Mouse (Mus musculus): ENCODE results near the gene Zbtb7a. TPM values are rescaled to one million over a fixed set of nuclear protein-coding genes. Genes with fewer than 3 reads are reported as not detected.
A peak's percentile ranks its signal among the peaks of the same experiment; 100 is the strongest.

Gene Zbtb7a
- total RNA-seq (2014; fragmentation: Nextera tagmentation) (27.7 and 31.1 TPM in 2 replicates), total RNA-seq (2017) (6.4 and 7.1 TPM in 2 replicates), polyA plus RNA-seq (2012) (75.7 and 79.1 TPM in 2 replicates)

- DNase-seq (ENCODE audit: low spot score) (peak; percentile 67), ATAC-seq (ENCODE audit: extremely low read depth, insufficient number of reproducible peaks, low FRiP score, poor library complexity, severe bottlenecking) (no peak)
- Histone ChIP-seq H3K4me1 (ENCODE audit: insufficient read depth, low read depth, low read length) (peaks cover 39% of the 10 kb centered on the region), H3K27me3 (ENCODE audit: insufficient read depth, low read length) (no peaks in the 10 kb centered on the region), H3K36me3 (replicated peaks) (peaks cover 18% of the 10 kb centered on the region), H3K9me3 (replicated peaks) (no peaks in the 10 kb centered on the region), H3K4me3 (ENCODE audit: low read depth, low read length) (peak within 1 kb of the TSS; percentile 79)
- TF ChIP-seq GATA2 (IDR thresholded peaks at IDR 0.05; ENCODE audit: borderline replicate concordance, low read depth, low read length), result no peak
These were observed at the start of gene Zbtb7a for GRCm38 (mm10) chr10:81134966-81135681. Gene Zbtb7a (plus strand): TSS chr10:81135220.

GRCm38 (mm10) chr10:81087021-81087420, 48.0 kb upstream of the Zbtb7a start:
- Histone ChIP-seq H3K36me3 (replicated peaks) (peaks cover 18% of the 10 kb centered on the region), H3K27me3 (ENCODE audit: insufficient read depth, low read length) (peaks cover 23% of the 10 kb centered on the region), H3K4me1 (ENCODE audit: insufficient read depth, low read depth, low read length) (peaks cover 10% of the 10 kb centered on the region; the same call in 1 of the 2 replicates), H3K4me3 (ENCODE audit: low read depth, low read length) (no peak overlapping the region), H3K9me3 (replicated peaks) (no peaks in the 10 kb centered on the region; the same call in none of the 2 replicates)
- ATAC-seq (ENCODE audit: extremely low read depth, insufficient number of reproducible peaks, low FRiP score, poor library complexity, severe bottlenecking), result no peak
- DNase-seq (ENCODE audit: low spot score), result no peak
- no peak for TF ChIP-seq GATA2 (IDR thresholded peaks at IDR 0.05; ENCODE audit: borderline replicate concordance, low read depth, low read length)
- TF ChIP-seq POLR2AphosphoS5 (IDR thresholded peaks at IDR 0.05; ENCODE audit: insufficient replicate concordance, low read depth, low read length), result no peak
- no peak for TF ChIP-seq TAL1 (conservative IDR thresholded peaks at IDR 0.05; ENCODE audit: low read depth, low read length)
- TF ChIP-seq CTCF (IDR thresholded peaks at IDR 0.05; ENCODE audit: low read depth, low read length), result no peak
- TF ChIP-seq GATA1 (IDR thresholded peaks at IDR 0.05; ENCODE audit: borderline replicate concordance, low read length), result no peak

- no peak for ATAC-seq (ENCODE audit: extremely low read depth, insufficient number of reproducible peaks, low FRiP score, poor library complexity, severe bottlenecking)
- no peaks in the 10 kb centered on the region; the same call in none of the 2 replicates for H3K9me3 ChIP-seq (replicated peaks)
- peaks cover 45% of the 10 kb centered on the region for H3K27me3 ChIP-seq (ENCODE audit: insufficient read depth, low read length)
- H3K4me3 ChIP-seq (ENCODE audit: low read depth, low read length), result no peak overlapping the region
- TF ChIP-seq CTCF (IDR thresholded peaks at IDR 0.05; ENCODE audit: low read depth, low read length), result no peak
- no peak for TF ChIP-seq POLR2AphosphoS5 (IDR thresholded peaks at IDR 0.05; ENCODE audit: insufficient replicate concordance, low read depth, low read length)
- TF ChIP-seq GATA2 (IDR thresholded peaks at IDR 0.05; ENCODE audit: borderline replicate concordance, low read depth, low read length), result no peak
- TF ChIP-seq GATA1 (IDR thresholded peaks at IDR 0.05; ENCODE audit: borderline replicate concordance, low read length), result no peak
- H3K36me3 ChIP-seq (replicated peaks), result no peaks in the 10 kb centered on the region
- no peak for DNase-seq (ENCODE audit: low spot score)
- peaks cover 17% of the 10 kb centered on the region for H3K4me1 ChIP-seq (ENCODE audit: insufficient read depth, low read depth, low read length)
These were observed 45.8 kb upstream of the Zbtb7a start for GRCm38 (mm10) chr10:81089216-81089615.

- peaks cover 45% of the 10 kb centered on the region for H3K27me3 ChIP-seq (ENCODE audit: insufficient read depth, low read length)
- ATAC-seq (ENCODE audit: extremely low read depth, insufficient number of reproducible peaks, low FRiP score, poor library complexity, severe bottlenecking), result no peak
- no peaks in the 10 kb centered on the region; the same call in none of the 2 replicates for H3K9me3 ChIP-seq (replicated peaks)
- H3K4me3 ChIP-seq (ENCODE audit: low read depth, low read length), result no peak overlapping the region
- no peak for DNase-seq (ENCODE audit: low spot score)
- peaks cover 29% of the 10 kb centered on the region for H3K4me1 ChIP-seq (ENCODE audit: insufficient read depth, low read depth, low read length)
- TF ChIP-seq POLR2AphosphoS5 (IDR thresholded peaks at IDR 0.05; ENCODE audit: insufficient replicate concordance, low read depth, low read length) (no peak), TAL1 (conservative IDR thresholded peaks at IDR 0.05; ENCODE audit: low read depth, low read length) (no peak), GATA2 (IDR thresholded peaks at IDR 0.05; ENCODE audit: borderline replicate concordance, low read depth, low read length) (no peak), CTCF (IDR thresholded peaks at IDR 0.05; ENCODE audit: low read depth, low read length) (no peak), GATA1 (IDR thresholded peaks at IDR 0.05; ENCODE audit: borderline replicate concordance, low read length) (no peak)
- no peaks in the 10 kb centered on the region for H3K36me3 ChIP-seq (replicated peaks)
These were observed 44.4 kb upstream of the Zbtb7a start for GRCm38 (mm10) chr10:81090621-81091020.

GRCm38 (mm10) chr10:81092465-81093250, 42.4 kb upstream of the Zbtb7a start:
- peak; percentile 27 for DNase-seq (ENCODE audit: low spot score)
- Histone ChIP-seq H3K9me3 (replicated peaks) (peaks cover 4% of the 10 kb centered on the region), H3K27me3 (ENCODE audit: insufficient read depth, low read length) (peaks cover 50% of the 10 kb centered on the region), H3K4me3 (ENCODE audit: low read depth, low read length) (no peak overlapping the region), H3K36me3 (replicated peaks) (no peaks in the 10 kb centered on the region), H3K4me1 (ENCODE audit: insufficient read depth, low read depth, low read length) (peaks cover 36% of the 10 kb centered on the region)
- TF ChIP-seq CTCF (IDR thresholded peaks at IDR 0.05; ENCODE audit: low read depth, low read length), result no peak
- no peak for TF ChIP-seq GATA2 (IDR thresholded peaks at IDR 0.05; ENCODE audit: borderline replicate concordance, low read depth, low read length)
- TF ChIP-seq POLR2AphosphoS5 (IDR thresholded peaks at IDR 0.05; ENCODE audit: insufficient replicate concordance, low read depth, low read length), result no peak
- TF ChIP-seq GATA1 (IDR thresholded peaks at IDR 0.05; ENCODE audit: borderline replicate concordance, low read length), result no peak
- TF ChIP-seq TAL1 (conservative IDR thresholded peaks at IDR 0.05; ENCODE audit: low read depth, low read length), result no peak
- no peak for ATAC-seq (ENCODE audit: extremely low read depth, insufficient number of reproducible peaks, low FRiP score, poor library complexity, severe bottlenecking)

Data from G1E (cell line).